Mouse (Mus musculus) macrophage (primary cell): ENCODE measurements around the gene H2al1f. TPM values are rescaled to one million over a fixed set of nuclear protein-coding genes. Genes with fewer than 3 reads are reported as not detected.
"Not testable (repeated sequence)": the region's sequence is repeated elsewhere in the genome, so short reads cannot be mapped to it uniquely, and the experiment has no call there.

Source experiments
- H3K27ac ChIP-seq: fragments of 350-480 bp; formaldehyde crosslinking; 2 replicates; pipeline ENCODE4 v1.9.0; 2021
- H3K36me3 ChIP-seq: fragments of 350-480 bp; formaldehyde crosslinking; 2 replicates; pipeline ENCODE4 v1.9.0; 2021; ENCODE audit errors: inconsistent target
- H3K4me3 ChIP-seq: fragments of 350-480 bp; formaldehyde crosslinking; 2 replicates; pipeline ENCODE4 v1.9.0; 2021; ENCODE audit errors: inconsistent target
- H3K79me2 ChIP-seq: fragments of 350-480 bp; formaldehyde crosslinking; 2 replicates; pipeline ENCODE4 v1.9.0; 2021; ENCODE audit errors: inconsistent target
- WGBS: methylation state at CpG from one replicate; pipeline ENCODE4 v1.1.7; 2026; ENCODE audit warnings: inconsistent platforms; ENCODE audit not compliant: missing documents; 5-methylcytosine and 5-hydroxymethylcytosine counted together
- polyA plus RNA-seq: library from polyadenylated mRNA; stranded (reverse); fragments of 250-400 nt; gene quantifications from 3 replicates; pipeline ENCODE4 v1.2.4, GENCODE M21; 2018; ENCODE audit warnings: inconsistent platforms
- total RNA-seq, 78 experiments: library from RNA; depleted of rRNA; stranded (reverse); fragments of 250-400 nt; gene quantifications; 1 replicate in 9 of 78; 2 replicates in 24 of 78; 3 replicates in 43 of 78; 4 replicates in 2 of 78; pipeline ENCODE4 v1.2.4; 2018; ENCODE audit warnings: inconsistent platforms in 56 of 78

H2al1f gene
- not detected for total RNA-seq (2018; cell fraction: chromatin; rRNA removed)
- total RNA-seq (2018; cell fraction: cytosol; rRNA removed) = not detected
- not detected for total RNA-seq (2018; cell fraction: nucleus; rRNA removed)
- not detected in 3 replicates for polyA plus RNA-seq

DNA sequence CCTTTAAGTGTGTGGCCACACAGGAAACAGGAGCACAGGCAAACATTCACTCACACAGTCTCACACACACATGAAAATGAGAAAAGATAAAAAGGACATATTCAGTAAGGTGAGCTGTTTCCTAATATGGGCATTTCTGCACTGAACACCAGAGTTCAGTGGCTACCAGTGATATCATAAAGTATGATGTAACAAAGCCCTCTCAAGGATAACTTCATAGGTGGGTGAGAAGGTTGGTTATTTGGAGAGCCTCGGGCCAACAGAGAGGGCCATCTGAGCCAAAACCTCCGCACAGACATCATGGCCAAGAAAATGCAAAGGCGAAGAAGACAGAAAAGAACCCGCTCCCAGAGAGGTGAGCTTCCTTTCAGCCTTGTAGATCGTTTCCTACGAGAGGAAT, at the start of gene H2al1f:
Gene H2al1f (plus strand): TSS at position 301 of the 400 bp plus-strand sequence.
- no CpG with 5 or more reads among the region's 6 CpGs for WGBS
- not testable (repeated sequence) for H3K27ac ChIP-seq, H3K4me3 ChIP-seq, H3K36me3 ChIP-seq, H3K79me2 ChIP-seq

GRCm38 (mm10) chrX:11267791-11268190, 47.2 kb upstream of the H2al1f start:
- H3K79me2 ChIP-seq = no peaks in the 10 kb centered on the region
- no peaks in the 10 kb centered on the region for H3K36me3 ChIP-seq
- no peak overlapping the region for H3K4me3 ChIP-seq
- no peak overlapping the region for H3K27ac ChIP-seq
- 61% methylated on average over 7 of the region's 7 CpGs for WGBS

DNA sequence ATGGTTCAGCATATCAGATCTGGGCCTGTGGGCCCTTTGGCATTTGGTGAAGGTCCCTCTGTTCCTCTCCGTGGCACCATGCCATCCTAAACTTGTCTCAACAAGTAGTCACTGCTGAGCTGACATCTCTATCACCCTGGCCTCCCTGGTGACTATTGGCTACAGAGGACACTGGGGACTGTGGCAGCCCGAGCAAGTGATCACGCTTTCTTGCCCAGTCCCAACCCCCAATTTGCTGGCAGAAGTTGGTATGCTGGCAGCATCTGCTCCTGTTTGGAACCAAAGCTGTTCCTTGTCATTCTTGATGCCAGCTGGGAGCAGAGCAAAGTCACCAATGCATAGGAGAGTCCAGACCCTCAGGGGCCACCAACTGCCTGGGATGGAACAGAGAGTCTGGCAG, 45.9 kb upstream of the H2al1f start:
- H3K27ac ChIP-seq = no peak overlapping the region
- H3K79me2 ChIP-seq = no peaks in the 10 kb centered on the region
- 97% methylated on average over 3 of the region's 3 CpGs for WGBS
- H3K4me3 ChIP-seq = no peak overlapping the region
- H3K36me3 ChIP-seq = no peaks in the 10 kb centered on the region

DNA sequence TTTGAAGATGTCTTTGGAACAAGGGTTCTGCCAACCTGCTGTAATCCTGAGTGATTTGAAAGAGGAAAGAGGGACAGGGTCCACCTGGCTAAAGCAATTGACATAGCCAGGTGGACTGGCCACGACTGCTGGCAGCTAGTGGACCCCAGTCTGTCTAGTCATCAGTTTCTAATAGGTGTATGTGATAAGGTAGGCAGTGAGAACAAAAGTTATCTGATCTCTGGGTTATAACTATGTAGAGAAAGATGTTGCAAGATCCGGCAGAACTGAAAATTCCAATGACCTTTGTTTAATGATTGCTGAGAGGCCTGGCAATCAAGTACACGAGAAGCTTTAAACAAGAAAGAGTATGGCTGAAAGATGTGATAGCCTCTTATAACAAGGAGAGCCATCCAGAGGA, 41.8 kb upstream of the H2al1f start:
- Histone ChIP-seq H3K36me3 (no peaks in the 10 kb centered on the region), H3K79me2 (no peaks in the 10 kb centered on the region), H3K4me3 (no peak overlapping the region), H3K27ac (no peak overlapping the region)
- 87% methylated on average over 3 of the region's 3 CpGs for WGBS

- H3K79me2 ChIP-seq = no peaks in the 10 kb centered on the region
- H3K36me3 ChIP-seq = no peaks in the 10 kb centered on the region
- WGBS = 93% methylated on average over 6 of the region's 6 CpGs
- no peak overlapping the region for H3K4me3 ChIP-seq
- H3K27ac ChIP-seq = no peak overlapping the region
Measured at GRCm38 (mm10) chrX:11277083-11277482, 37.9 kb upstream of the H2al1f start.

DNA sequence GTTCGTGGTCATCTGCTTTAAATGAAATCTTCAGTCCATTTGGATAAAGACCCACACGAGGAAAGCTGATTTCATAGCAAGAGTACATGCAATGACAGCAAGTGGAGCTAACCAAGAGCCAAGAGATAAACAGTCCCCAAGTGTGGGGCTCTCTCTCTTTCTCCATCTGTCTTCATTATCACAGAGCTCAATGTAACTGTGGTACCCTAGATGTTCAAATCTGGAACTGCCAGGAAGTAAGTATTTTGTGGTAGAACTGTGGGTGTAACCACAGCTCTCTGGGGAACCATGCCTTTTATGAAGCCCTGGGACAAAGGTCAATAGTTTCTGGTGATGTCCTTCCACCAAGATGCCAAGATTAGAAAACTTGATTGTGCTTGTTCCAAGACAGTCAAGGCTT, 34.2 kb upstream of the H2al1f start:
- H3K4me3 ChIP-seq = no peak overlapping the region
- no peak overlapping the region for H3K27ac ChIP-seq
- WGBS = 82% methylated on average over 2 of the region's 2 CpGs
- no peaks in the 10 kb centered on the region for H3K36me3 ChIP-seq
- no peaks in the 10 kb centered on the region for H3K79me2 ChIP-seq

DNA sequence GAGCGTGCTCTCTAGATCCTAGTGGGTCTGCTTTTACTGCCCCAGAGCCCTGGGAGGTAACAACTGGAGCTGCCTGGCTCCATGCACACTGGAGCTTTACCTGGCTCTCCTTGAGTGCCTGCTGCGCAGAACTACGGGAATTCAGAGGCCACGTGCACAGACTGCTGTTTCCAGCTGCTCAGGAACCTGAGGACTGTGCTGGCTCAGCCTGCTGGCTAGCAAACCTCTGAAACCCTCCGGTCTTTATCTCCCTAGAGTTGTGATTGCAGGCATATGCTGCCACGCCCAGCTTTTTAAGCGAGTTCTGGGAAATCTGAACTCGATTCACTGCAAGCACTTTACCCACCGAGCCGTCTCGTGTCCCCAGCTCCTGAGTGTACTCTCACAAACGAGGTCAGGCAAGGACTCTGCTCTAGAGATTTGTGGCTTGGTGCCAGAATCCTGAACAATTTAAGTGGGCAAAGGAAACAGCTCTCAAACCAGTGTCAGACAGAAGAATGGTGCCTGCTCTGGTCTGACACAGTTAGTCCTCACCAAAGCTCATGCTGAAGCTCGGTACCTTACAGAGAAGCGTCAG, 26.6 kb upstream of the H2al1f start:
- Histone ChIP-seq H3K4me3 (no peak overlapping the region), H3K27ac (no peak overlapping the region), H3K79me2 (no peaks in the 10 kb centered on the region), H3K36me3 (no peaks in the 10 kb centered on the region)
- WGBS = 88% methylated on average over 13 of the region's 14 CpGs

- 59% methylated on average over 4 of the region's 4 CpGs for WGBS
- no peak overlapping the region for H3K27ac ChIP-seq
Measured at GRCm38 (mm10) chrX:11289244-11289643, 25.7 kb upstream of the H2al1f start.

GRCm38 (mm10) chrX:11298957-11299356, 16.0 kb upstream of the H2al1f start, which contains the start of gene H2al1a:
TSS of gene H2al1a (plus strand) at chrX:11299257.
- no CpG with 5 or more reads among the region's 3 CpGs for WGBS
- H3K4me3 ChIP-seq, H3K79me2 ChIP-seq, H3K27ac ChIP-seq, H3K36me3 ChIP-seq: not testable (repeated sequence)

More at GRCm38 (mm10) chrX:11289244-11289643, 25.7 kb upstream of the H2al1f start:
- Histone ChIP-seq H3K4me3 (no peak overlapping the region), H3K36me3 (no peaks in the 10 kb centered on the region), H3K79me2 (no peaks in the 10 kb centered on the region)

DNA sequence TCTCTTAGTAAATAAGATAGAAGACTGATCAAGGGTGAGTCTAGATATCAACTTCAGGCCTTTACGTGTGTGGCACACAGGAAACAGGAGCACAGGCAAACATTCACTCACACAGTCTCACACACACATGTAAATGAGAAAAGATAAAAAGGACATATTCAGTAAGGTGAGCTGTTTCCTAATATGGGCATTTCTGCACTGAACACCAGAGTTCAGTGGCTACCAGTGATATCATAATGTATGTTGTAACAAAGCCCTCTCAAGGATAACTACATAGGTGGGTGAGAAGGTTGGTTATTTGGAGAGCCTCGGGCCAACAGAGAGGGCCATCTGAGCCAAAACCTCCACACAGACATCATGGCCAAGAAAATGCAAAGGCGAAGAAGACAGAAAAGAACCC, 12.8 kb upstream of the H2al1f start, which contains the start of gene H2al1b:
Gene H2al1b (plus strand): TSS at position 301 of the 400 bp plus-strand sequence.
- not testable (repeated sequence) for H3K79me2 ChIP-seq, H3K4me3 ChIP-seq
- WGBS = no CpG with 5 or more reads among the region's 3 CpGs

GRCm38 (mm10) chrX:11305355-11305754, 9.6 kb upstream of the H2al1f start, which contains the start of gene H2al1c:
TSS of gene H2al1c (plus strand) at chrX:11305655.
- H3K4me3 ChIP-seq, H3K79me2 ChIP-seq: not testable (repeated sequence)

More for the DNA sequence above, 12.8 kb upstream of the H2al1f start, which contains the start of gene H2al1b:
- H3K27ac ChIP-seq, H3K36me3 ChIP-seq: not testable (repeated sequence)

GRCm38 (mm10) chrX:11308524-11308923, 6.4 kb upstream of the H2al1f start, which contains the start of gene H2al1d:
TSS of gene H2al1d (plus strand) at chrX:11308824.
- whole genome bisulfite sequencing = no CpG with 5 or more reads among the region's 6 CpGs
- not testable (repeated sequence) for H3K79me2 ChIP-seq, H3K27ac ChIP-seq, H3K36me3 ChIP-seq, H3K4me3 ChIP-seq

More at GRCm38 (mm10) chrX:11305355-11305754, 9.6 kb upstream of the H2al1f start, which contains the start of gene H2al1c:
- H3K27ac ChIP-seq, H3K36me3 ChIP-seq: not testable (repeated sequence)
- WGBS = no CpG with 5 or more reads among the region's 6 CpGs

DNA sequence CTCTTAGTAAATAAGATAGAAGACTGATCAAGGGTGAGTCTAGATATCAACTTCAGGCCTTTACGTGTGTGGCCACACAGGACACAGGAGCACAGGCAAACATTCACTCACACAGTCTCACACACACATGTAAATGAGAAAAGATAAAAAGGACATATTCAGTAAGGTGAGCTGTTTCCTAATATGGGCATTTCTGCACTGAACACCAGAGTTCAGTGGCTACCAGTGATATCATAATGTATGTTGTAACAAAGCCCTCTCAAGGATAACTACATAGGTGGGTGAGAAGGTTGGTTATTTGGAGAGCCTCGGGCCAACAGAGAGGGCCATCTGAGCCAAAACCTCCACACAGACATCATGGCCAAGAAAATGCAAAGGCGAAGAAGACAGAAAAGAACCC, 3.3 kb upstream of the H2al1f start, which contains the start of gene H2al1e:
Gene H2al1e (plus strand): TSS at position 301 of the 400 bp plus-strand sequence.
- not testable (repeated sequence) for H3K79me2 ChIP-seq, H3K27ac ChIP-seq
- WGBS = no CpG with 5 or more reads among the region's 3 CpGs

GRCm38 (mm10) chrX:11317956-11318355, 3.0 kb downstream of the H2al1f start, which contains the start of gene H2al1g:
TSS of gene H2al1g (plus strand) at chrX:11318256.
- not testable (repeated sequence) for H3K79me2 ChIP-seq, H3K27ac ChIP-seq, H3K4me3 ChIP-seq, H3K36me3 ChIP-seq
- no CpG with 5 or more reads among the region's 3 CpGs for WGBS

More for the DNA sequence above, 3.3 kb upstream of the H2al1f start, which contains the start of gene H2al1e:
- H3K4me3 ChIP-seq, H3K36me3 ChIP-seq: not testable (repeated sequence)

DNA sequence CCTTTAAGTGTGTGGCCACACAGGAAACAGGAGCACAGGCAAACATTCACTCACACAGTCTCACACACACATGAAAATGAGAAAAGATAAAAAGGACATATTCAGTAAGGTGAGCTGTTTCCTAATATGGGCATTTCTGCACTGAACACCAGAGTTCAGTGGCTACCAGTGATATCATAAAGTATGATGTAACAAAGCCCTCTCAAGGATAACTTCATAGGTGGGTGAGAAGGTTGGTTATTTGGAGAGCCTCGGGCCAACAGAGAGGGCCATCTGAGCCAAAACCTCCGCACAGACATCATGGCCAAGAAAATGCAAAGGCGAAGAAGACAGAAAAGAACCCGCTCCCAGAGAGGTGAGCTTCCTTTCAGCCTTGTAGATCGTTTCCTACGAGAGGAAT, 6.2 kb downstream of the H2al1f start, which contains the start of gene H2al1h:
Gene H2al1h (plus strand): TSS at position 301 of the 400 bp plus-strand sequence.
- not testable (repeated sequence) for H3K36me3 ChIP-seq, H3K4me3 ChIP-seq, H3K27ac ChIP-seq, H3K79me2 ChIP-seq
- no CpG with 5 or more reads among the region's 6 CpGs for WGBS
